Mouse (Mus musculus): Measurements from ENCODE around the gene Pdcd7. TPM values are rescaled to one million over a fixed set of nuclear protein-coding genes. Genes with fewer than 3 reads are reported as not detected.

Pdcd7 gene
- polyA plus RNA-seq, 1 experiment from 2014 or later, result 3.4 TPM

DNA sequence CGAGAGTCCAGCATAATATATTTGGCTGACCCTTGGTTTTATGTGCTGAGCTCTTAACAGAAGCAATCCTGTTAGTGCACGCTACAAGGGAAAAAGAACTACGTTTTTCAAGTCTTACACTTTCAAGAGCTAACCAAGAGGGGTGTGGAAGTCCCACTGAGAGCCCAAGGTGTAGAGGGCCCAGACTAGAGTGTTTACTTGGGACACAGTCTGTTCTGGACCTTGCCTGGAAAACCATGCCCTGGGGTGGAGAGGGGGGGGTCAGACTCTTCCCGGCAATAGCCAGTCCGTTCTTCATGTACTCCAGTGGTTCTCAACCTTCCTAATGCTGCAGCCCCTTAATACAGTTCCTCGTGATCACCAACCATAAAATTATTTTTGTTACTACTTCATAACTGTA is 54.0 kb downstream of the Pdcd7 start:
- WGBS, result 88% methylated on average over 6 of the region's 6 CpGs
- Histone ChIP-seq H3K9ac (ENCODE audit: low read length) (no peak overlapping the region), H3K27me3 (ENCODE audit: control insufficient read depth, insufficient read depth, low read length) (no peaks in the 10 kb centered on the region), H3K36me3 (ENCODE audit: control insufficient read depth, insufficient read depth, low read length) (no peaks in the 10 kb centered on the region), H3K4me2 (ENCODE audit: low read depth, low read length) (no peak overlapping the region), H3K4me1 (ENCODE audit: control insufficient read depth, insufficient read depth, low read length) (0 out of 2 replicates have a peak, but pooled peaks cover 17% of the 10 kb centered on the region), H3K27ac (ENCODE audit: low read length) (no peak overlapping the region), H3K4me3 (replicated peaks; ENCODE audit: low read length) (no peak overlapping the region), H3K9me3 (replicated peaks; ENCODE audit: control insufficient read depth, low read length) (no peaks in the 10 kb centered on the region)
- ATAC-seq (ENCODE audit: insufficient read depth, low FRiP score), result no peak

DNA sequence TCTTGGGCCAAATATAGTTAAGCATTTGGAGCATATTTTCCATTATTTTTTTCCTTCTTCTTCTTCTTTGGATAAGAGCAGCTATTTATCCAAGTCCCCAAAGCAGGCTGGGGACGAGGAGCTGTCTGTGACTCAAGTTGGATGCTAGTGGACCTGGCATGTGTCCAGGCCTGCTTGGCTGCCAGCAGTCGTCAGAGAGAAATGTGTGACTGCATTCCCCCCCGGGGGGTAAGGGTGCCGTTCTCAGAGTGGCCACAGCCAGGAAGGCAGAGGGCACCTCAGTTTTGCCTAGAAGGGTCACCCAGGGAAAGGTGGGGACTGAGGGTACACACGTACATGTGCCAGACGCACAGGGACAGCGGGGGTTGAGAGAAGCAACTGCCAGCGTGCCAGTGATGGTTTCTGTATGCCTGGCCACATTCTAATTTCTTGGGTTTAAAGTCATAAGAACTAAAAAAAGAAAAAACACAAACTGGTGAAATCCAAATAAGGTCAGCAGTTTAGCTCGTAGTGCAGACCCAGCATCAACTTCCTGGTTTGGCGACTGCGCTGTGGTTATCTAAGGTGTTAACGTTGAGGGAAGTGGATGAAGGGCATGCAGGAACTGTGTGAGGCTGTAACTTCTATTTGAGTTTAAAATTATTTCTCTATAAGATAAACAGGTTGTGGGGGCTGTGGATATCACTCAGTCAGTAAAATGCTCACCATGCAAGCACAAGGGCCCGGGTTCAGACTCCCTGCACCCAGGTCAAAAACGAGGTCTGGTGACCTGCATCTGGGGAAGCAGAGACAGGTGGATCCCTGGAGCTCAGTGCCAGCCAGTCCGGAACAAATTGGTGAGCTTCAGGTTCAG is 58.7 kb downstream of the Pdcd7 start:
- Histone ChIP-seq H3K4me1 (ENCODE audit: control insufficient read depth, insufficient read depth, low read length) (0 out of 2 replicates have a peak, but pooled peaks cover 2% of the 10 kb centered on the region), H3K4me2 (ENCODE audit: low read depth, low read length) (no peak overlapping the region), H3K9me3 (replicated peaks; ENCODE audit: control insufficient read depth, low read length) (no peaks in the 10 kb centered on the region), H3K4me3 (replicated peaks; ENCODE audit: low read length) (no peak overlapping the region), H3K9ac (ENCODE audit: low read length) (no peak overlapping the region), H3K27ac (ENCODE audit: low read length) (no peak overlapping the region), H3K27me3 (ENCODE audit: control insufficient read depth, insufficient read depth, low read length) (no peaks in the 10 kb centered on the region), H3K36me3 (ENCODE audit: control insufficient read depth, insufficient read depth, low read length) (no peaks in the 10 kb centered on the region)
- ATAC-seq (ENCODE audit: insufficient read depth, low FRiP score), result no peak
- WGBS, result 60% methylated on average over 15 of the region's 15 CpGs

DNA sequence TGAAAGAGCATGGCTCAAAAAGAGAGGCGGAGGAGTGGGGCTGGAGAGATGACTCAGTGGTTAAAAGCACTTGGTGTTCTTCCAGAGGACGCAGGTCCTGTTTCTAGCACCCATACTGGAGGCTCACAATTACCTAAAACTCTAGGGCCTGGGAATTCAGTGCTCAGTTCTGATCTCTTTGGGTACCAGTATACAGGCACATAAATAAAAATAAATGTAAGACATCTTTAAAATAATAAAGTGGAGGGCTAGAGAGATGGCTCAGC is 59.2 kb downstream of the Pdcd7 start:
- H3K36me3 ChIP-seq (ENCODE audit: control insufficient read depth, insufficient read depth, low read length), result no peaks in the 10 kb centered on the region
- ATAC-seq (ENCODE audit: insufficient read depth, low FRiP score), result no peak
- H3K4me3 ChIP-seq (replicated peaks; ENCODE audit: low read length), result no peak overlapping the region
- WGBS, result 67% methylated on average over 2 of the region's 2 CpGs
- H3K9ac ChIP-seq (ENCODE audit: low read length), result no peak overlapping the region
- H3K27me3 ChIP-seq (ENCODE audit: control insufficient read depth, insufficient read depth, low read length), result no peaks in the 10 kb centered on the region
- H3K4me2 ChIP-seq (ENCODE audit: low read depth, low read length), result no peak overlapping the region
- no peak overlapping the region for H3K27ac ChIP-seq (ENCODE audit: low read length)
- H3K9me3 ChIP-seq (replicated peaks; ENCODE audit: control insufficient read depth, low read length), result no peaks in the 10 kb centered on the region
- 0 out of 2 replicates have a peak, but pooled peaks cover 2% of the 10 kb centered on the region for H3K4me1 ChIP-seq (ENCODE audit: control insufficient read depth, insufficient read depth, low read length)

DNA sequence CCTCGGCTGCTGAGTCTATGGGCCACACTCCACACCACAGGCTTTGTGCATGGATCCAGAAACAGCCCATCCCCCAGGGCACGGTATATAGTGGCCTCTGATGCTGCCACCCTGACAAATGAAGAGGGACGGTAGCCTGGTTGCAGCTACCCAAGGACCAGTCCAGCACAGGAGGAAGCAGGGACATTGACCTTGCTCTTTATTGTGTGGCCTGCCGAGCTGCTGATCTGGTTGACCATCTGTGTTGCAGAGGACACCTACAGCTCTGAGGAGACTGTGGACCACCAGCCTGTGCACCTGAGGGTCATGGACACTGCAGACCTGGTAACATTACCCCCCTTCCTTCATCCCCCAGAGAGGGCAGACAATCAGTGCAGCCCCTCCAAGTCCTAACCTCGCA is 61.4 kb downstream of the Pdcd7 start:
- Histone ChIP-seq H3K36me3 (ENCODE audit: control insufficient read depth, insufficient read depth, low read length) (no peaks in the 10 kb centered on the region), H3K27ac (ENCODE audit: low read length) (no peak overlapping the region), H3K27me3 (ENCODE audit: control insufficient read depth, insufficient read depth, low read length) (no peaks in the 10 kb centered on the region), H3K4me1 (ENCODE audit: control insufficient read depth, insufficient read depth, low read length) (0 out of 2 replicates have a peak, but pooled peaks cover 2% of the 10 kb centered on the region), H3K4me3 (replicated peaks; ENCODE audit: low read length) (no peak overlapping the region), H3K9ac (ENCODE audit: low read length) (no peak overlapping the region), H3K4me2 (ENCODE audit: low read depth, low read length) (no peak overlapping the region), H3K9me3 (replicated peaks; ENCODE audit: control insufficient read depth, low read length) (no peaks in the 10 kb centered on the region)
- ATAC-seq (ENCODE audit: insufficient read depth, low FRiP score), result no peak
- 81% methylated on average over 5 of the region's 5 CpGs for WGBS

DNA sequence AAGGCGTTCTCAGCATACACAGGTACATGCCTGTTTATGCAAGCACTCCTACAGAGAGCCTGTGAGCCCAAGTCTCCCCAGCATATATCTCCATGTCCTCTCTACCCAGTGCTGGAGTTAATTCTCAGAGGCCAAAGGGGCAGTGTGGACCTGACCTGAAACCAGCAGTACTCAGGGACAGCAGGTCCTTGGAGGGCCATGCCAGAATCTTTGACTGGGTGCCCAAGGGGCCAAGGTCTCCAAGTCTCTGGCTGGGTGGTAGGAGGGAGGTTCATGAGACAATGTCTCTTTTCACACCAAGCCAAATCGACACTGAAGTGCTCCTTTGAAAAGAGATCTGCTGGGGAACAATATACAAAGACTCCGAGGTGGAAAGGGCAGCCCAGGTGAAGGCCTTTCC is 62.0 kb downstream of the Pdcd7 start:
- Histone ChIP-seq H3K27ac (ENCODE audit: low read length) (no peak overlapping the region), H3K27me3 (ENCODE audit: control insufficient read depth, insufficient read depth, low read length) (no peaks in the 10 kb centered on the region), H3K9me3 (replicated peaks; ENCODE audit: control insufficient read depth, low read length) (no peaks in the 10 kb centered on the region), H3K4me3 (replicated peaks; ENCODE audit: low read length) (no peak overlapping the region), H3K4me1 (ENCODE audit: control insufficient read depth, insufficient read depth, low read length) (0 out of 2 replicates have a peak, but pooled peaks cover 2% of the 10 kb centered on the region), H3K4me2 (ENCODE audit: low read depth, low read length) (no peak overlapping the region), H3K36me3 (ENCODE audit: control insufficient read depth, insufficient read depth, low read length) (no peaks in the 10 kb centered on the region), H3K9ac (ENCODE audit: low read length) (no peak overlapping the region)
- no peak for ATAC-seq (ENCODE audit: insufficient read depth, low FRiP score)
- WGBS, result 79% methylated on average over 3 of the region's 3 CpGs

DNA sequence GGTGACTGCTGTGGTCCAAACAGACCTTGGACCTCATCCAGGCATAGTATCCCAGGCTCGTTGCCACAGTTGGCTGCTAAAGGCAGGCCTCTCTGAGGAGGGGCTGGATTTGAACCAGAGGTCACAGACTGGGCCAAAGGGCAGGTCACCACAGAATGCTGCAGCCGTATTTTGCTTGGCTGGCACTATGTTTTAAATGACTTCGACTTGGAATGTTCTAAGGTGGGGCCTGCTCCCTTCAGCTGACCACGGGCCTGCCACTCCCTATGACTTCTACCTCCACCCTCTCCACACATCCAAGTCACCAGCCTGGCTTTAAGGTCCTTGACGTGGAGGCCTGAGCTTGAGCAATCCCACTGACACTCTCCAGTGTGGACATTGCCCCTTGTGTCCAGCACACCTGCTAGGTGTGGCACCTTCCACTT is 63.0 kb downstream of the Pdcd7 start:
- Histone ChIP-seq H3K27me3 (ENCODE audit: control insufficient read depth, insufficient read depth, low read length) (no peaks in the 10 kb centered on the region), H3K27ac (ENCODE audit: low read length) (no peak overlapping the region), H3K9ac (ENCODE audit: low read length) (no peak overlapping the region), H3K9me3 (replicated peaks; ENCODE audit: control insufficient read depth, low read length) (no peaks in the 10 kb centered on the region), H3K4me3 (replicated peaks; ENCODE audit: low read length) (no peak overlapping the region), H3K4me1 (ENCODE audit: control insufficient read depth, insufficient read depth, low read length) (0 out of 2 replicates have a peak, but pooled peaks cover 2% of the 10 kb centered on the region), H3K36me3 (ENCODE audit: control insufficient read depth, insufficient read depth, low read length) (no peaks in the 10 kb centered on the region), H3K4me2 (ENCODE audit: low read depth, low read length) (no peak overlapping the region)
- WGBS, result 52% methylated on average over 5 of the region's 5 CpGs
- ATAC-seq (ENCODE audit: insufficient read depth, low FRiP score), result peak; percentile 83

Other genes starting within 250 kb of the Pdcd7 start
- gene Igdcc4, start 244.6 kb upstream of the Pdcd7 start, polyA plus RNA-seq (2015; fragmentation: Nextera tagmentation; extraction: Ambion mirVana), result 22.1 and 25.6 TPM in 2 replicates
- 0.44 and 0.55 TPM in 2 replicates for gene Igdcc3, start 204.9 kb upstream of the Pdcd7 start, polyA plus RNA-seq (2015; fragmentation: Nextera tagmentation; extraction: Ambion mirVana)
- gene Parp16, start 150.8 kb upstream of the Pdcd7 start, polyA plus RNA-seq (2015; fragmentation: Nextera tagmentation; extraction: Ambion mirVana), result 7.5 and 7.6 TPM in 2 replicates
- gene Cilp, start 80.9 kb upstream of the Pdcd7 start, polyA plus RNA-seq (2015; fragmentation: Nextera tagmentation; extraction: Ambion mirVana), result 0.81 and 0.90 TPM in 2 replicates
- 53.9 and 54.8 TPM in 2 replicates for gene Clpx, start 51.8 kb upstream of the Pdcd7 start, polyA plus RNA-seq (2015; fragmentation: Nextera tagmentation; extraction: Ambion mirVana)
- gene Ubap1l, start 14.9 kb downstream of the Pdcd7 start, polyA plus RNA-seq (2015; fragmentation: Nextera tagmentation; extraction: Ambion mirVana), result 0.40 TPM in 1 of 2 replicates, not detected in the other
- gene Kbtbd13, start 45.5 kb downstream of the Pdcd7 start, polyA plus RNA-seq (2015; fragmentation: Nextera tagmentation; extraction: Ambion mirVana), result 0.97 and 1.3 TPM in 2 replicates
- gene Rasl12, start 52.4 kb downstream of the Pdcd7 start, polyA plus RNA-seq (2015; fragmentation: Nextera tagmentation; extraction: Ambion mirVana), result 7.6 TPM in 2 replicates
- 0.69 and 1.7 TPM in 2 replicates for gene Slc51b, start 76.9 kb downstream of the Pdcd7 start, polyA plus RNA-seq (2015; fragmentation: Nextera tagmentation; extraction: Ambion mirVana)
- 18.8 and 21.9 TPM in 2 replicates for gene Mtfmt, start 89.7 kb downstream of the Pdcd7 start, polyA plus RNA-seq (2015; fragmentation: Nextera tagmentation; extraction: Ambion mirVana)
- gene Spg21, start 114.8 kb downstream of the Pdcd7 start, polyA plus RNA-seq (2015; fragmentation: Nextera tagmentation; extraction: Ambion mirVana), result 82.4 and 95.8 TPM in 2 replicates
- gene Ankdd1a, start 174.1 kb downstream of the Pdcd7 start, polyA plus RNA-seq (2015; fragmentation: Nextera tagmentation; extraction: Ambion mirVana), result 0.19 and 0.65 TPM in 2 replicates
- gene Plekho2, start 233.9 kb downstream of the Pdcd7 start, polyA plus RNA-seq (2015; fragmentation: Nextera tagmentation; extraction: Ambion mirVana), result 21.4 and 23.0 TPM in 2 replicates
- gene Pif1, start 241.1 kb downstream of the Pdcd7 start, polyA plus RNA-seq (2015; fragmentation: Nextera tagmentation; extraction: Ambion mirVana), result 12.2 and 12.7 TPM in 2 replicates